Mouse (Mus musculus): Measurements from ENCODE around the gene Rhoa.

The Rhoa gene

GRCm38 (mm10) chr9:108339886-108340257, 33.9 kb downstream of the Rhoa start:
- DNase-seq (ENCODE audit: low read depth, low spot score) = no peak

GRCm38 (mm10) chr9:108340258-108341138, 34.6 kb downstream of the Rhoa start:
- DNase-seq (ENCODE audit: low read depth, low spot score) = no peak

DNA sequence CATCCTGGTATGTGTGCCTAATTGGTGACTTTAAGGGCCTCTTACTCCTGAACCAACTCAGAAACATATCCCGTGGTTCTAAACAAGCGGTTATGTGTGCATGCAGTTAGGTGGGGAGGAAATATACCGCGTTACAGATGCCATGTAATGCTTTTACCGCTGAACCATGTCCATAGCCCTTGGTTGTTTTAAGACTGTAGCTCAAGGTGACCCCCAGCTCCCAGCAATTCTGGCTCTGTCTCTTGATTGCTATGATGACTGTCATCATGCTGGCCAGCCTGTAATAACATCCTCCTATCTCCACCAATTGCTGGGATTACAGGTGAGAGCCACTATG, 35.2 kb downstream of the Rhoa start:
- no peak for DNase-seq (ENCODE audit: low read depth, low spot score)

DNA sequence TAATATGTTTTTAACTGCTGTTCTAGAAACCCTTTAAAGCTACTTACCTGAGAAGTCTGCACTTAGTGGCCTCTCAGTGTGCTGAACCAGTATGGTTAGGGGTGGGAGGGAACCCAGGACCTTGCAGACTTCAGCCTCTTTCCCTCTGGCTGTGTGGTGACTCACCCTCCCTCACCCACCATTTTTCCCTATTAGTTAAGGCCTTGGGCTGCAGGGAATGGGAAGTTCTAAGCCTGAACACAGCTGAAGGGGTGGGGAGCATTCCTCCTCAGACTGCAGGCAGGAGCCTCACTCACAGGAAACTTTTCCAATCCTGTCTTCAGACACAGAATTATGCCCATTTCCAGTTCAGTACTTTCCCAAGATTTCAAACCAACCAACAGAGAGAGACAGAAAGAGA, 35.9 kb downstream of the Rhoa start:
- DNase-seq (ENCODE audit: low read depth, low spot score) = no peak

GRCm38 (mm10) chr9:108342301-108342831, 36.4 kb downstream of the Rhoa start:
- DNase-seq (ENCODE audit: low read depth, low spot score) = no peak

GRCm38 (mm10) chr9:108343331-108343730, 37.4 kb downstream of the Rhoa start:
- DNase-seq (ENCODE audit: low read depth, low spot score) = no peak

DNA sequence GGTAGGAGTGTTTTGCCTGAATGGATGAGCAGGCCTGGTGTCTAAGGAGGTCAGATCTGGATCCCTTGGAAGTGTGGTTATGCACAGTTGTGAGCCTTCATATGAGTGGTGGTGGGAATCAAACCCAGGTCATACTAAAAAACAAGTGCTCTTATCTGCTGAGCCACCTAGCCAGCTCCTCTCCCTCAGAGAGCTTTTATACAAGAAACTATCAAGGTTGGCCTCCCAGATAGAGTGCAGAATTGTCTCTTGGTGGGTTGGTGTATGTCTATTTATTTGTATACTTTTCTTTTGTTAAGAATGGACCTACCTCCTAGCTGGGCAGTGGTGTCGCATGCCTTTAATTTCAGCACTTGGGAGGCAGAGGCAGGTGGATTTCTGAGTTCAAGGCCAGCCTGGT, 37.9 kb downstream of the Rhoa start:
- no peak for DNase-seq (ENCODE audit: low read depth, low spot score)

- DNase-seq (ENCODE audit: low read depth, low spot score) = no peak
Measured at GRCm38 (mm10) chr9:108344471-108344870, 38.5 kb downstream of the Rhoa start.

DNA sequence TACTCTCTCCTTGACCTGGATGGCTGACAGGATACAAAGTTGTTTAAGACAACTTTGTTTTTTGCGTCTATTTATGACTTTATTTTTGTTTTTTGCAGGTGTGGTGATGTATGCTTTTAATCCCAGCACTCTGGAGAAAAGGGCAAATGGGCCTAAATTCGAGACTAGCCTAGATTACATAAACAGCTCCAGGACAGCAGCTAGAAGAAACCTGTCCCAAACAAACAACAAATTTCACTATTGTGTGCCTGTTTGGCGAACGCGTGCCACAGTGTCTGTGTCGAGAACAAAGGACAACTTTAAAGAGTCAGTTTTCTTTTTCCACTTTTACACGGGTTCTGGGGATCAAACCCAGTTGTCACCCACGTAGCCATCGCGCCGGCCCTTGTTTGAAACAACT, 41.1 kb downstream of the Rhoa start:
- DNase-seq (ENCODE audit: low read depth, low spot score) = no peak

DNA sequence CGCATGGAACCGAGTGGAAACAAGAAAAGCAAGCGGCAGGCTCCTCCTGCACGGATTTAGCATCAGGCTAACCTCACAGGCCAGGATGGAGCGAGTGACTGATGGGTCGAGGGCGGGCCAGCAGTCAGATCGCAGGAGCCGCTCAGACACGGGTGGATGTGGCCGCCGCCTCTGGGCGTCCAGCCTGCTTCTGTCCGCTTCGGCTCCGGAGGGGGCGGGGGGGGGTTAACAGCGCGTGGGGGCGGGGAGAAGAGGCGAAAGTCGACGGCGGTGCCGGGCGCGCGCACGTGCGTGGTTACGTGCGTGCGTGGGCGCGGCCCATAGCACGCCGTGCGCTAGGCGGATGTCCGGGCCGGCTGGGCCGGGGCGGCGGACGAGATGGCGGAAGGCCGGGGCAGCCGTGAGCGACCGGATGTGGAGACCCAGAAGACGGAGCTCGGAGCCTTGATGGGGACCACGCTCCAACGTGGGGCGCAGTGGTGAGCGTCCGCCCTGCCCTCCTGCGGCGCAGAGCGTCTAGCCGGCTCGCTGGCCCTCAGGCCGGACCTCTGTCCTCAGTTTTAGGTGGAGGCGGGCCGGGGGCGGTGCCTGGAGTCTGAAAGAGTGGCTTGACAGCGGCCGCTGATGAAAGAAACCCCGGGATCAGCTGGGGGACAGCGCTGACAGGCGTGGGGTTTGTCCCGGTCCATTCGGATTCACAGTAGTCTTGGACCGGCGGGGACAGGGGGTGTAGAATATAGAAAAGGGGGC, 41.8 kb downstream of the Rhoa start, which contains the start of gene Usp4:
Usp4 (plus strand) TSS at position 314 of the 750 bp plus-strand sequence.
- peak; percentile 86 for DNase-seq (ENCODE audit: low read depth, low spot score)

DNA sequence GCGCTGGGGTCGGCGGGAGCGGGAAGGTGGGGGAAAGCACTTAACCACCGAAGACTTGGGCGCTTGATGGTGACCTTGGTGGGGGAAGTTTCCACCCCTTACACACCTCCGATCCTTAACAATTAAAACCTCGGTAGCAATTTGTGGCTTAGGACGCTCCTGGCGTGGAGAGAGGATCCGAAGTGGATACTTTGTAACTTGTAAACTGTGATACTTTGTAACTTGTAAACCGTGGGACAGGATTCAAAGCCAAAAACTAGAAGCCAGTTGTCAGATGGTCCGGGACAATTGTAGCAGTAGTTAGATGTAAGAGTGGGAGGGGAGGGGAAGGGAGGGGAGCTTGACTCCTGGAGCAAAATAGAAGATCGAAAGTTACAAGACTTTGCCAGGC, 42.4 kb downstream of the Rhoa start:
- no peak for DNase-seq (ENCODE audit: low read depth, low spot score)

- DNase-seq (ENCODE audit: low read depth, low spot score) = no peak
Measured at GRCm38 (mm10) chr9:108349727-108350126, 43.8 kb downstream of the Rhoa start.

DNA sequence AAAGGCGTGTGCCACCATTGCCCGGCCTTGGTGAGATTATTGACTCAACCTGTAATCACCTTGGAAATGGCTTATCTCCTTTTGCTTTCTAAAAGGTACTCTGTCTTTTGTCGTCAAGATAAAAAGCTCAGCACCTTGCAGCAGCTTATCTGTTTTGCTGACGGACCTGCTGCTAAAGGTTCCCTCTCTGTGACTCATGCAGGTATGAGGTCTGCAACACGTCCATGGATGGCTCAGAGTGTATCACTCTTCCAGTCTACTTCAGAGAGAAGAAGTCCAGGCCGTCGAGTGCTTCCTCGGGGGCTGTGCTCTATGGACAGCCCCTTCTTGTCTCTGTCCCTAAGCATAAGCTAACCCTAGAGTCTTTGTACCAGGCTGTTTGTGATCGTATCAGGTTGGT, 72.3 kb downstream of the Rhoa start:
- DNase-seq (ENCODE audit: low read depth, low spot score) = no peak

DNA sequence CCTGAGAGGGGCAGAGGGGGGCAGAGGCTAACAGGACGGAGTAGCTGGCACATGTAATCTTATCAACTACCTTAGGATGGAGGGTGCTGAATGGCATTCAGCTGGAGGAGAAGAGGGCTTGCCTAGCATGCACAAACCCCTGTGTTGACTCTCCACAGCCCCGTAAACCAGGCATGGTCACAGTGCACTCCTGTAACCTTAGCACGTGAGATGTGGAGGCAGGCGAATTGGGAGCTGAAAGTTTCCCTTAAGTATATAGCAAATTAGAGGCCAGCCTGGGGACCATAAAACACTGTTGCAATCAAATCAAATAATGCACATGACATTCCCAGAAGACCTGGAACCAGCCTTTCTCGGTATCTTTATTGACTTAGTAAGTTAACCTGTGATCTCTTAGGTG, 72.8 kb downstream of the Rhoa start:
- DNase-seq (ENCODE audit: low read depth, low spot score) = no peak

DNA sequence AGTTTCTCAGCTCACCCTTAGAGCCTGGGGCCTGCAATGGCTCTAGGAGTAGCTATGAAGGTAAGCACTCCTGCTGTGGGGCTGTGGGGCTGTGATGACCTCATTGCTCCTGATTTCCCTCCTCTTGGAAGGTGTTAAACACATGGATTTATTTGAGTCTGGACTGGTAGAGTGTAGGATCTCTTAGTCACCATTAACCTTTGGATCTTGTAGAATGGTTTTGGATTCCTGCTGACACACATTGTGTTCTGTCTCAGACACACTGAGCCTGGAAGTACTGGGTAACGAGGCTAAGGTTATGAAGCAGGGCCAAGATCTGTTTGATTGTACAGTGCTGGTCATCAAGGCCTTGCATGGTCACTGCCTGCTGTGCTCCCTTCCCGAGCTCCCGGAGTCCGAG, 73.4 kb downstream of the Rhoa start:
- no peak for DNase-seq (ENCODE audit: low read depth, low spot score)

DNA sequence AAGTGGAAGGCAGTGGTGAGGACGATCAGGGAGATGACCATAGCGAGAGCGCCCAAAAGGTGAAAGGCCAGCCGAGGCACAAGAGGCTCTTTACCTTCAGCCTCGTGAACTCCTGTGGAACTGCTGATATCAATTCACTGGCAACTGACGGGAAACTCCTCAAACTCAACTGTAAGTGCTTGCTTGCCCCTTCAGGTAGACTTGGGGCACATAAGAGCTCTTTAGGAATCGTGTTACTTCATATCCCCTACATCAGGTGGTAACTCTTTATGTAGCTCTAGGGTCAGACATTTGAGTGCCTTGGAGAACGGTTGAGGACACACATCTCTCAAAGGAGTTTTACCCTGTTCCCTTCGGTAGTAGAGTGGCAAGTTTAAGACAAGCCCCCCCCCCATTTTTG, 75.5 kb downstream of the Rhoa start:
- no peak for DNase-seq (ENCODE audit: low read depth, low spot score)

- DNase-seq (ENCODE audit: low read depth, low spot score) = no peak
Measured at GRCm38 (mm10) chr9:108385006-108385405, 79.1 kb downstream of the Rhoa start.

DNA sequence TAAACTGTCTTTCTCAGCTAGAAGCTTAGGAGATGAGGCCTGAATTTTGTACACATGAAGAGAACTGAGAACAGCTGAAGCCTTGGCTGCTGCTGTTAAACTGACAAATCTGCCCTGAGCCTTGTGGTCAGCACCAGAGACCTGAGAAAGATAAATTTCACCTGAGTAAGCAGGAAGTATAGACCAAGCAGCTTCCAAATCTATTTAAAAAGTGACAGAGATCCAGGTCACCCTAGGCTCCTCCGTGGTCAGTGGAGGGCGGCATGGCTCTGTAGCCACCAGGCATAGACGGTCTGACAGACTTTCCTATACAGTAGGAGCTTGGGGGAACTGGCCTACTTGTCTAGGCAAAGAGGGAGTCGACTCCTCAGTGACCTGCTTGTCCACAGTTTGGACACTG, 80.9 kb downstream of the Rhoa start:
- no peak for DNase-seq (ENCODE audit: low read depth, low spot score)

Data from retina, postnatal 7 days (tissue).